Mouse (Mus musculus) T-helper 17 cell (primary cell): ENCODE results near the gene Cdk17.

Source experiments
- in situ Hi-C, 2 experiments: fragments of 300-600 bp; cut with MboI, MseI; formaldehyde crosslinking; loops; 1 replicate in 1 of 2; 2 replicates in 1 of 2; pipeline ENCODE4 v1.15.1; 2025; ENCODE audit warnings: high pct_unique_total_duplicates in 2 of 2

The Cdk17 gene

GRCm38 (mm10) chr10:93165416-93166381 is 5.0 kb downstream of the Cdk17 start:
- in situ Hi-C loops = loop anchor here in 1 of 2 experiments (10.0 kb wide), 1 partner anchor 269 kb away; no protein-coding TSS in a partner anchor

DNA sequence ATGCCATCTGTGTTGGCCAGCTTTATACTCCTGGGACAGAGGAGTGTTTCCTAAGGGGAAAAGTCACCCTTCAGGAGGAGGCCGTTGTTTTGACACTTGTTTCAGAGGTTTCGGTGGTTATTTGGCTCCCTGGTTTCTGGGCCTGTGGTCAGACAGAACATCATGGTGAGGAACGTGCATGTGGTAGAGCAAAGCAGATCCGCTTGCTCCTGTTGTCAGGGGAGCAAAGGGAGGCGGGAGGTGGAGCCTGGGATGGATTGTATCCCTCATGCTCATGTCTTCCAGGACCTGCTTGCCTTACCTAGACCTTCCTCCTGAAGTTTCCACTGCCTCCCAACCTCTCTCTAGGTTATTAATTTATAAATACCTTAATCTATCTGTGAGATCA is 5.7 kb downstream of the Cdk17 start:
- in situ Hi-C loops = loop anchor here in 1 of 2 experiments (10.0 kb wide), 1 partner anchor 268 kb away; no protein-coding TSS in a partner anchor

- in situ Hi-C loops = loop anchor here in 1 of 2 experiments (10.0 kb wide), 1 partner anchor 267 kb away; no protein-coding TSS in a partner anchor
Measured at GRCm38 (mm10) chr10:93167311-93167710, 6.6 kb downstream of the Cdk17 start.

- in situ Hi-C loops = loop anchor here in 1 of 2 experiments (10.0 kb wide), 1 partner anchor 267 kb away; no protein-coding TSS in a partner anchor
Measured at GRCm38 (mm10) chr10:93168067-93168466, 7.4 kb downstream of the Cdk17 start.

GRCm38 (mm10) chr10:93171182-93171855 is 10.6 kb downstream of the Cdk17 start:
- in situ Hi-C loops = no loop called here

GRCm38 (mm10) chr10:93177471-93177870 is 16.8 kb downstream of the Cdk17 start:
- in situ Hi-C loops = loop anchor here in 1 of 2 experiments (25.0 kb wide), 1 partner anchor 1990 kb away; the partner anchor contains the start of gene Tmpo

- in situ Hi-C loops = loop anchor here in 1 of 2 experiments (25.0 kb wide), 1 partner anchor 1991 kb away; the partner anchor contains the start of gene Tmpo
Measured at GRCm38 (mm10) chr10:93177874-93178273, 17.2 kb downstream of the Cdk17 start.

DNA sequence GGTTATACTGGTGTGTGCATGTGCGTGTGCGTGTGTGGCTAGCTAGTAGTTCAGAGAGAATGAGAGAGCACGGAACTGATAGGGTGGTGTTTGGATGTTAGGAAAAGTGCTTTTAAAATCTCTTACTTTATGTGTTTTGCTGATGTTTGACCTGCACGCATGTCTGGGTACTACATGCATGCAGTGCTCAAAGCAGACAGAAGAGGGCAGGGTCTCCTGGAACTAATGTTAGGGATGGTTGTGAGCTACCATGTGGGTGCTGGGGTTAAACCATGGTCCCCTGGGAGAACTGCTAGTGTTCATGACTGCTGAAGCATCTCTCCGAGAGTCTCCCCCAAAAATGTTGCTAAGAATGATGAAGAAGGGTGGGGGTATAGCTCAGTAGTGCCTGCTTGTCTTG is 18.0 kb downstream of the Cdk17 start:
- in situ Hi-C loops = loop anchor here in 1 of 2 experiments (25.0 kb wide), 1 partner anchor 1991 kb away; the partner anchor contains the start of gene Tmpo

- in situ Hi-C loops = loop anchor here (5.0 to 25.0 kb wide), 2 partner anchors 182 to 1993 kb away; partner anchors contain the start of gene Tmpo (in 1 of the 2)
Measured at GRCm38 (mm10) chr10:93179669-93180460, 19.2 kb downstream of the Cdk17 start.

DNA sequence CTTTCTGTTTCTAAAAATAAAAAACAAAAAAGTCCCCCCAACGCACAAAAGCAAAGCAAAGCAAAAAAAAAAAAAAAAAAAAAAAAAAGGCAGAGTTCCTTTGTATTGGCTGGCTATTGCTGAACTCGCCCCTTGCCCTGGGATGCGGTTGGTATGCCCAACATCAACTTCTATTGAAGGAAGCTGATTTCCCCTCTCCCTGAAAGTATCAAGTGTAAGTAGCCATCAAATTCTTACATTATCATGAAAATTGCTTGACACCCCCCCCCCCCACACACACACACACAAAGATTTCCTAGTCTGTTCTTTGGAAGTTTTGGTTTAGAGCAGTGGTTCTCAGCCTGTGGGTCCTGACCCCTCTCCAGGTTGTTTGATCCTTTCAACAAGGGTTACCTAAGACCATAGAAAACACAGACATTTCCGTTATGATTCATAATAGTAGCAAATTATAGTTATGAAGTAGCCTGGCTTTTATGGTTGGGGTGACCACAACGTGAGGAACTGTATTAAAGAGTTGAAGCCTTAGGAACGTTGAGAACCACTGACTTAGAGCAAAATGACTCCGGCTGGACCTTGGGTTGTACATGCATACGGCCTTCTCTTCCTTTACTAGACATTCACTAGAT is 23.8 kb downstream of the Cdk17 start:
- in situ Hi-C loops = loop anchor here (5.0 to 25.0 kb wide), 2 partner anchors 178 to 1997 kb away; partner anchors contain the start of gene Tmpo (in 1 of the 2)

DNA sequence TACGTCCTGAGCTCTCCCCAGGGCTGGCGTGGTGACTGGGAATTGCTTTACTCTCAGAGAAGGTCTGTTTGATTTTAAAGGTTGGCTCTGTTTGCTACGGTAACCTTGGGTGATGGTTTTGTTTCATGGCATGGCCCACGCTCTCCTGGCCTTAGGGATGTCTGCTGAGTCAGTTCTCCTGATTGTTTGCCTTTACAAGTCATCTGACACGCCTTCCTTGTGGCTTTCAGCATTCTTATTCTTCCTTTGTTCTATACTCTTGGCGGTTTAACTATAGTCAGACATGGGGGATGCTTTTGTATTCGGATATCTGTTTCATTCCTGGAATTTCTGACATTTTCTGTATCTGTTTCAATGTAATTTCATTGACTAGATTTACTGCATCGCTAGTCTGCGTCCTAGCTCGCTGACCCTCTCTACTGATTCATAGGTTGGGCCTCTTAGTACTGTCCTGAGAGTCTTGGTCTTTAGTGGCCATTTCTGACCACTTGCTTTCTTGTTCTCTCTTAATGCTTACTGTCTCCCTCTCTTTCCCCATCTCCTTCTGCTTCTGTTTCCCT is 27.8 kb downstream of the Cdk17 start:
- in situ Hi-C loops = loop anchor here in 1 of 2 experiments (25.0 kb wide), 1 partner anchor 2001 kb away; the partner anchor contains the start of gene Tmpo

DNA sequence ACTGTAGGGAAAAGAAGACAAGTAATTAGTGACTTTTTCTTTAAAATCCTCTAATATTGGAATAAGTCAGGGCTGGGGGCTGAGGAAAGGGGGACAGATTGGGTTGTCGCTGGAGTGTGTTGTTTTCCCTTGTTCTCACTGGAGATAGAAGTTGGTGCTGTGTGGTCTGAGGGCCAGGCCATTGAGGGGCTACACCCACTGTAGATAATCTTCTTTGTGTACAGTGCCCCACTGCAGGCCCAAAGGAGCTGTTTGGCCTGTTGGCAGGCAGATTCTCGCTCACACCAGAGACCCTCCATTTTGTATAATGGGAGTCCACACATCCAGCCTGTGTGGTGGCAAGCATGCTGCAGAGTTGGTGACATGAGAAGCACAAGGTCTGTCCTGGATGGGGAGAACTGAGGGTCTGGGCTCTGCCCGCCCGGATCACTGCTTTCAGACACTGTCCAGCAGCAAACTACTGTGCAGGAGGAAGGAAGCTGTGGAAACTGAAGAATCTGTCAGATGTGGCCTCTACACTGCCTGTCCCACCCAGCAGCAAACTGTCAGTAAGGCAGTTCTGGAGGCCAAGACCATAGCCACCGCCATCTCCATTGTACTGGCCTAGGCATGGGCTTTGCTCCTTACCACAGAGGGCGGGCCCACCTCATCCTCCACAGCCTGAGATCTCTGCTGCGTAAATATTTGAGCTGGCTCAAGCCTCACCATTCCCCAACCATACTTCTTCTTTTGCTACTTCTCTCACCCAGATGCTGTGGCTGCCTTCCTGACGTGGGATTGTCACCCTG is 30.0 kb downstream of the Cdk17 start:
- in situ Hi-C loops = loop anchor here in 1 of 2 experiments (25.0 kb wide), 1 partner anchor 2003 kb away; the partner anchor contains the start of gene Tmpo

- in situ Hi-C loops = loop anchor here in 1 of 2 experiments (25.0 kb wide), 1 partner anchor 2010 kb away; the partner anchor contains the start of gene Tmpo
Measured at GRCm38 (mm10) chr10:93197092-93197491, 36.4 kb downstream of the Cdk17 start.

DNA sequence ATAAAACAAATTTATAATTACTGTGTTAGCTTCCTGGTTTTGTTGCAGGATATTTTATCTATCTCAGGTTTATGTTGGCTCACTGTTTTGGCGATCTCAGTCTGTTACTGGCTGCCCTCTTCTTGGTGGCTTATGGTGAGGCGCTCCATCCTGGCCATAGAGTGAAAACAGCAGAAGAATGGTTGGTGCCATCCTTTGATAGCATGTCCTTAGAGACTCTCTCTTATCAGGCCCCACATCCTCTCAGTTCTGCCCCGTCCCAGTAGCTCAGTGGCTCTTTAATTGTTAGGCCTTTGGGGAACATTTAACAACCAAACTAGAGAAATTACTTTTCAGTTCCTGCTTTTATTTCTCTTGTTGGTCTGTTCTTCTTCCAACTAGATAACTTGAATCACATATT is 38.3 kb downstream of the Cdk17 start:
- in situ Hi-C loops = loop anchor here in 1 of 2 experiments (25.0 kb wide), 1 partner anchor 2012 kb away; the partner anchor contains the start of gene Tmpo

DNA sequence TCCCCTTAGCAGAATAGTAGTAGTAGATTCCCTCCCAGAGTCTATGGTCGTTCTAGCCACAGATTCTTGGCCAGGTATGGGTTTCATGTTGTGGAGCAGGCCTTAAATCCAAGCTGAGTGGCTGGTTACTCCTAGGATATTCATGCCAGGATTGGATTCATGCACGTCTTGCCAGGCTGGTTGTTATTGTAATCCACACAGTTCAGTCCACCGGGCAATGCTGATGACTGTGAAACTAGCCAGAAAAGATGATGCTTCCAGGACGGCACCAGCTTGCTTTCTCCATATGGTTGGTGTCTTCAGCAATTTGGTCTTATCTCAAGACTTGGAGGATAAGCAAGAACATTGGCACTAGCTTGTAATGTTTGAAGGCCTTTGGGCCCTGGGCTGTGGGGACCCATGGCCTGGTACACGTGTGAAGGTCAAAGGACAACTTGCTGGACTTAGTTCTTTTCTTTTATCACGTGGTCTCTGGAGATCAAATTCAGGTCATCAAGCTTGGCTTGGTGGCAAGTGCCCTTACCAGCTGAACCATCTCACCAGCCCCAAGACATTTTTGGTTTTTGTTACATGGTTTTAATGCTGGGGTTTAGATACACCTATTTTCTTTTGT is 41.3 kb downstream of the Cdk17 start:
- in situ Hi-C loops = no loop called here

DNA sequence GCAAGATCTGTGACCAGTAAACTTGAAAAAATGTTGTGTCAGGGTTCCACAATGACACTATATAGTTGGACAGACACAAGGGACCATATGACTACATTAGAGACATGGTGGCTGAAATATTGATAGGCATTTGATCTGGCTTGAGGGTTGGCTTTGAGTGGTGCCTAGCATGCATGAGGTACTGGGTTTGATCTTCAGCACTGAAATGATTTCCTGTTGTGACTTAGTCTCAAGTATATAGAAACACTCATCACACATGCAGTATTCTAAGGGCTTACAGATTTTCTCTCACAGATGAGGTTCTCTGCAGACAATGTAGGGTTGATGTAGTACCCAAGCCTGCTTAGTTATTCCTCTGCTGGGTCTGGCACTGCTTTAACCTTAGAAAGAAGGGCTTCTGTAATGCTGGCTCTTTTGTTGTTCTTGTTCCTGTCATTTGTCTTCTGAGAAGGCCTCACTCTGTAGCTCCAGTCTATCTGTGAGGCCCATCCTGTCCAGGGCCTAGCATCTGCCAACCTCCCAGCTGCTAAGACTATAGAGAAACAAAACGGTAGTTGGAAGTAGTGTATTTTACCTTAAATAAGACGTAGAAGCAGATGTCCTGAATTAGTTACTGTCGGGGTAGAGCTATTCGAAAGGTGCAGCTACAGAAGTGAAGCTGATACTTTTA is 44.7 kb downstream of the Cdk17 start:
- in situ Hi-C loops = no loop called here

GRCm38 (mm10) chr10:93207176-93207575 is 46.5 kb downstream of the Cdk17 start:
- in situ Hi-C loops = no loop called here

- in situ Hi-C loops = no loop called here
Measured at GRCm38 (mm10) chr10:93212699-93213098, 52.0 kb downstream of the Cdk17 start.
